Mouse (Mus musculus): Measurements from ENCODE around the gene Grik3. TPM values are rescaled to one million over a fixed set of nuclear protein-coding genes. Genes with fewer than 3 reads are reported as not detected.

The Grik3 gene
- polyA plus RNA-seq, 1 experiment from 2014 or later, result 1.1 TPM

DNA sequence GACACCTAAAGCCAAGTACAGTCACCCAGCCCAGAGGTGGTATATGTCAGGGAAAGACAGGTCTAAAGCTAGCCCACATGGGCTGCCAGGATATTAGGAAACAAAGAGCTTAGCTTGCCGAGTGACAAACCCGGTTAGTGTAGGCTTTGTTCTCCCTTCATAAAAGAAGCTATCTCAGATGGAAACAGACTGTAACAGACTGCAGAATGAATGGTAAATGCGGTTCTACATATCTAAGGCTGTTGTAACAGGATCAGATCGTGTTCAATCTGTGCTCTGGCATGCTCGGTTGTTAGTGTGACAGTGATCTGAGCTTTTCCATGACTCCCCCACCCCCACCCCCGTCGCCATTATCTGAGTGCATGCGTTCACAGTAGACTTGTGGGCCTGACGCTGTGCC, 92.8 kb downstream of the Grik3 start:
- 78% methylated on average over 9 of the region's 9 CpGs for WGBS
- Histone ChIP-seq H3K9me3 (ENCODE audit: control insufficient read depth, low read depth, low read length) (no peaks in the 10 kb centered on the region), H3K27me3 (ENCODE audit: control insufficient read depth, insufficient read depth, low read length) (no peaks in the 10 kb centered on the region), H3K4me3 (ENCODE audit: low read depth, low read length) (no peak overlapping the region), H3K36me3 (ENCODE audit: control insufficient read depth, insufficient read depth, low read length) (no peaks in the 10 kb centered on the region), H3K9ac (replicated peaks; ENCODE audit: low read depth, low read length) (no peak overlapping the region), H3K4me2 (replicated peaks; ENCODE audit: low read depth, low read length) (no peak overlapping the region), H3K4me1 (ENCODE audit: control insufficient read depth, insufficient read depth, low read length) (0 out of 2 replicates have a peak, but pooled peaks cover 2% of the 10 kb centered on the region), H3K27ac (ENCODE audit: low read length) (no peak overlapping the region)
- no peak for ATAC-seq (ENCODE audit: insufficient number of reproducible peaks, insufficient read depth, low FRiP score, low read depth)

DNA sequence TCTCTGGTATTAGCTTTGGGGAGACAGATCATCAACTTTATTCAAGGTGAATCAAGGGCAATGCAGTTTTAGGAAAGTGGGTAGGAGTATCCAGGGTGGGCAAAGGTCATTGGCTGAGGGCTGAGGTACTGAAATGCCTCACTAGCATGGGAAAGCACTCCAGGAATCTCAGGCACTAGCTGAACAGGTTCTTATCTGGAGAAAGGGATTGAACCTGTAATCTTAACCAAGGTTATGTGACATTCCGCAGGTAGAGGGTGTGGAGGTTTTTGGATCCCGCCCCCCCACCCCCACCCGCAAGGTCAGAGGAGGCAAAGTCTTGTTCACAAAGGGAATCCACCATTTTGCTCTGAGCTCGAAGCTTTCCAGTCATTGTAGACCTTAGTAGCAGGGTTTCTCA, 93.4 kb downstream of the Grik3 start:
- Histone ChIP-seq H3K9me3 (ENCODE audit: control insufficient read depth, low read depth, low read length) (no peaks in the 10 kb centered on the region), H3K36me3 (ENCODE audit: control insufficient read depth, insufficient read depth, low read length) (no peaks in the 10 kb centered on the region), H3K4me3 (ENCODE audit: low read depth, low read length) (no peak overlapping the region), H3K9ac (replicated peaks; ENCODE audit: low read depth, low read length) (no peak overlapping the region), H3K27me3 (ENCODE audit: control insufficient read depth, insufficient read depth, low read length) (no peaks in the 10 kb centered on the region), H3K4me1 (ENCODE audit: control insufficient read depth, insufficient read depth, low read length) (0 out of 2 replicates have a peak, but pooled peaks cover 5% of the 10 kb centered on the region), H3K4me2 (replicated peaks; ENCODE audit: low read depth, low read length) (no peak overlapping the region), H3K27ac (ENCODE audit: low read length) (no peak overlapping the region)
- WGBS, result 69% methylated on average over 4 of the region's 4 CpGs
- no peak for ATAC-seq (ENCODE audit: insufficient number of reproducible peaks, insufficient read depth, low FRiP score, low read depth)

DNA sequence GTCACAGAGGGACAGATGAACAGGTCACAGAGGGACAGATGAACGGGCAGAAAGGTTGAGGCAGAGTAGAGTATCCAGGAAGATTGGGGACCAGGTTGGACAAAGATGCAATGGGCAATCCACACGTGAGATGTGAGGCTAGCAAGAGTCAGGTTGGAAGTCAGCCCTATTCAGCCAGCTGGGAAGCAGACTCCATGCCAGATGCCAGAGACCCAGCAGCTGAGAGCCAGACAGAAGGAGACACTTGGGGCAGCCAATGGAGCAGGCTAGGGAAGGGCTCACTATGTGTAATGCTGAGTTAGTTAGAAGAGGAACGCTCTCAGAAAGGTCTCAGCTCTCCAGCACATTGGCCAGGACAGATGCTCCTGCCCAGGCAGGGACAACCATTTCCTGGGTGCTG, 94.2 kb downstream of the Grik3 start:
- ATAC-seq (ENCODE audit: insufficient number of reproducible peaks, insufficient read depth, low FRiP score, low read depth), result no peak
- H3K4me2 ChIP-seq (replicated peaks; ENCODE audit: low read depth, low read length), result no peak overlapping the region
- H3K9me3 ChIP-seq (ENCODE audit: control insufficient read depth, low read depth, low read length), result no peaks in the 10 kb centered on the region
- WGBS, result 76% methylated on average over 3 of the region's 3 CpGs
- no peak overlapping the region for H3K4me3 ChIP-seq (ENCODE audit: low read depth, low read length)
- no peak overlapping the region for H3K27ac ChIP-seq (ENCODE audit: low read length)
- H3K4me1 ChIP-seq (ENCODE audit: control insufficient read depth, insufficient read depth, low read length), result 0 out of 2 replicates have a peak, but pooled peaks cover 5% of the 10 kb centered on the region
- H3K9ac ChIP-seq (replicated peaks; ENCODE audit: low read depth, low read length), result no peak overlapping the region
- no peaks in the 10 kb centered on the region for H3K27me3 ChIP-seq (ENCODE audit: control insufficient read depth, insufficient read depth, low read length)
- no peaks in the 10 kb centered on the region for H3K36me3 ChIP-seq (ENCODE audit: control insufficient read depth, insufficient read depth, low read length)

GRCm38 (mm10) chr4:125587577-125587976, 97.1 kb downstream of the Grik3 start:
- 0 out of 2 replicates have a peak, but pooled peaks cover 10% of the 10 kb centered on the region for H3K4me1 ChIP-seq (ENCODE audit: control insufficient read depth, insufficient read depth, low read length)
- WGBS, result 6% methylated on average over 12 of the region's 12 CpGs
- no peak overlapping the region for H3K27ac ChIP-seq (ENCODE audit: low read length)
- no peak overlapping the region for H3K9ac ChIP-seq (replicated peaks; ENCODE audit: low read depth, low read length)
- H3K27me3 ChIP-seq (ENCODE audit: control insufficient read depth, insufficient read depth, low read length), result no peaks in the 10 kb centered on the region
- ATAC-seq (ENCODE audit: insufficient number of reproducible peaks, insufficient read depth, low FRiP score, low read depth), result no peak
- H3K36me3 ChIP-seq (ENCODE audit: control insufficient read depth, insufficient read depth, low read length), result no peaks in the 10 kb centered on the region
- H3K9me3 ChIP-seq (ENCODE audit: control insufficient read depth, low read depth, low read length), result no peaks in the 10 kb centered on the region
- H3K4me3 ChIP-seq (ENCODE audit: low read depth, low read length), result no peak overlapping the region
- 0 out of 2 replicates have a peak overlapping the region, but pooled peaks have one; percentile 28 for H3K4me2 ChIP-seq (replicated peaks; ENCODE audit: low read depth, low read length)

DNA sequence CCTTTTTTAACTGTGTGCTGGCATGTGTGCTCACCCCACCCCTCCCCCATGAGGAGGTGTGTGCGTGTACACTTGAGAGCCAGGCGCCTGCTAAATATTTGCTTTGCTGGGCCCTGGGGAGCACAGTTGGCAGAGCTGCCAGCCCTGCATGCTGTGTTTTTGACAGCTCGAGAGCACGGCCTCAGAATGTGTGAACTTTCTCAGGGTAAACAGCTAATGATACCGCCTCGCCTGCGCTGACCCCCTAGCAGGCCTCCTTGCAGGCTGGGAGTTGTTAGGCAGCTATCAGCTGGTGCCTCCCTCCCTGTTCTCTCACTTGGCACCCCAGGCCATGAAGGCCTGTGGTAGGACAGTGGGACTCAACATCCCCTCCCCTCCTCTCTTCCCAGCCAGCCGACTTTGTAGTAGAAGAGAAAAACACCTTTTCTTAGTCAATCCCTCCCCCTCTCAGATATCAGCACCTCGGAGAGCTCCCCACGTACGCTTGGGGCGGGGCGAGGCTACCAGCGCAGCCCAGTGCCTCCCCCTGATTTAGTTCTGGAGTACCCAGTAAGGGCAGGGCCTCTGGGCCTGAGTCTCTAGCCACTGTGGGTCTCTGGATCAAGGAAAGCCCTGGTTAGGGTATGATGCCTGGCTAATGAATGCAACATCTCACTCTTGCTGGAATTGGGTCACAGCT, 99.9 kb downstream of the Grik3 start:
- no peaks in the 10 kb centered on the region for H3K9me3 ChIP-seq (ENCODE audit: control insufficient read depth, low read depth, low read length)
- no peaks in the 10 kb centered on the region for H3K36me3 ChIP-seq (ENCODE audit: control insufficient read depth, insufficient read depth, low read length)
- H3K4me2 ChIP-seq (replicated peaks; ENCODE audit: low read depth, low read length), result no peak overlapping the region
- ATAC-seq (ENCODE audit: insufficient number of reproducible peaks, insufficient read depth, low FRiP score, low read depth), result peak; percentile 79
- no peak overlapping the region for H3K4me3 ChIP-seq (ENCODE audit: low read depth, low read length)
- no peak overlapping the region for H3K27ac ChIP-seq (ENCODE audit: low read length)
- H3K9ac ChIP-seq (replicated peaks; ENCODE audit: low read depth, low read length), result no peak overlapping the region
- 5% methylated on average over 14 of the region's 14 CpGs for WGBS
- H3K4me1 ChIP-seq (ENCODE audit: control insufficient read depth, insufficient read depth, low read length), result 0 out of 2 replicates have a peak, but pooled peaks cover 10% of the 10 kb centered on the region
- no peaks in the 10 kb centered on the region for H3K27me3 ChIP-seq (ENCODE audit: control insufficient read depth, insufficient read depth, low read length)

GRCm38 (mm10) chr4:125592663-125593062, 102.2 kb downstream of the Grik3 start:
- 0 out of 2 replicates have a peak, but pooled peaks cover 10% of the 10 kb centered on the region for H3K4me1 ChIP-seq (ENCODE audit: control insufficient read depth, insufficient read depth, low read length)
- H3K4me3 ChIP-seq (ENCODE audit: low read depth, low read length), result no peak overlapping the region
- WGBS, result 27% methylated on average over 4 of the region's 4 CpGs

GRCm38 (mm10) chr4:125595011-125595410, 104.5 kb downstream of the Grik3 start:
- Histone ChIP-seq H3K4me1 (ENCODE audit: control insufficient read depth, insufficient read depth, low read length) (0 out of 2 replicates have a peak, but pooled peaks cover 4% of the 10 kb centered on the region), H3K27me3 (ENCODE audit: control insufficient read depth, insufficient read depth, low read length) (no peaks in the 10 kb centered on the region), H3K36me3 (ENCODE audit: control insufficient read depth, insufficient read depth, low read length) (no peaks in the 10 kb centered on the region), H3K27ac (ENCODE audit: low read length) (no peak overlapping the region), H3K9ac (replicated peaks; ENCODE audit: low read depth, low read length) (no peak overlapping the region), H3K4me3 (ENCODE audit: low read depth, low read length) (no peak overlapping the region), H3K4me2 (replicated peaks; ENCODE audit: low read depth, low read length) (no peak overlapping the region), H3K9me3 (ENCODE audit: control insufficient read depth, low read depth, low read length) (no peaks in the 10 kb centered on the region)
- no peak for ATAC-seq (ENCODE audit: insufficient number of reproducible peaks, insufficient read depth, low FRiP score, low read depth)
- 85% methylated on average over 9 of the region's 9 CpGs for WGBS

More at GRCm38 (mm10) chr4:125592663-125593062, 102.2 kb downstream of the Grik3 start:
- no peak overlapping the region for H3K4me2 ChIP-seq (replicated peaks; ENCODE audit: low read depth, low read length)
- no peak for ATAC-seq (ENCODE audit: insufficient number of reproducible peaks, insufficient read depth, low FRiP score, low read depth)
- no peaks in the 10 kb centered on the region for H3K9me3 ChIP-seq (ENCODE audit: control insufficient read depth, low read depth, low read length)
- no peaks in the 10 kb centered on the region for H3K36me3 ChIP-seq (ENCODE audit: control insufficient read depth, insufficient read depth, low read length)
- no peak overlapping the region for H3K27ac ChIP-seq (ENCODE audit: low read length)
- H3K27me3 ChIP-seq (ENCODE audit: control insufficient read depth, insufficient read depth, low read length), result no peaks in the 10 kb centered on the region
- no peak overlapping the region for H3K9ac ChIP-seq (replicated peaks; ENCODE audit: low read depth, low read length)

GRCm38 (mm10) chr4:125598677-125599076, 108.2 kb downstream of the Grik3 start:
- 35% methylated on average over 10 of the region's 10 CpGs for WGBS
- Histone ChIP-seq H3K4me1 (ENCODE audit: control insufficient read depth, insufficient read depth, low read length) (no peaks in the 10 kb centered on the region), H3K9ac (replicated peaks; ENCODE audit: low read depth, low read length) (no peak overlapping the region), H3K4me3 (ENCODE audit: low read depth, low read length) (no peak overlapping the region), H3K4me2 (replicated peaks; ENCODE audit: low read depth, low read length) (no peak overlapping the region), H3K27me3 (ENCODE audit: control insufficient read depth, insufficient read depth, low read length) (no peaks in the 10 kb centered on the region), H3K27ac (ENCODE audit: low read length) (no peak overlapping the region), H3K36me3 (ENCODE audit: control insufficient read depth, insufficient read depth, low read length) (no peaks in the 10 kb centered on the region), H3K9me3 (ENCODE audit: control insufficient read depth, low read depth, low read length) (no peaks in the 10 kb centered on the region)
- no peak for ATAC-seq (ENCODE audit: insufficient number of reproducible peaks, insufficient read depth, low FRiP score, low read depth)

Measured in stomach, embryonic 14.5 days (tissue).